Mouse (Mus musculus) limb, embryonic 15.5 days (tissue): Measurements from ENCODE around the gene Gls2. TPM values are rescaled to one million over a fixed set of nuclear protein-coding genes. Genes with fewer than 3 reads are reported as not detected.

Experiments
- ATAC-seq: fragments of 200-750 bp; cut with Nextera tagmentation; 2 replicates; pipeline ENCODE4 v1.8.0; 2017; ENCODE audit warnings: low read depth, moderate TSS enrichment; ENCODE audit not compliant: insufficient number of reproducible peaks, low FRiP score, low TSS enrichment
- H3K27ac ChIP-seq: fragments of 300-500 bp; sonication (generic); 2 replicates; pipeline ENCODE4 v1.5.1; 2015; ENCODE audit warnings: moderate library complexity, mild to moderate bottlenecking, inconsistent platforms
- H3K27me3 ChIP-seq: fragments of 300-500 bp; sonication (generic); 2 replicates; pipeline ENCODE4 v1.6.1; 2015; ENCODE audit warnings: inconsistent platforms
- H3K36me3 ChIP-seq: fragments of 300-500 bp; sonication (generic); 2 replicates; pipeline ENCODE4 v1.6.1; 2015; ENCODE audit warnings: inconsistent platforms
- H3K4me1 ChIP-seq: fragments of 300-500 bp; sonication (generic); 2 replicates; pipeline ENCODE4 v1.6.1; 2015; ENCODE audit warnings: inconsistent platforms
- H3K4me2 ChIP-seq: fragments of 300-500 bp; sonication (generic); 2 replicates; pipeline ENCODE4 v1.6.1; 2015; ENCODE audit warnings: mild to moderate bottlenecking, inconsistent platforms
- H3K4me3 ChIP-seq: fragments of 300-500 bp; sonication (generic); 2 replicates; pipeline ENCODE4 v1.5.1; 2015; ENCODE audit warnings: mild to moderate bottlenecking, inconsistent platforms
- H3K9ac ChIP-seq: fragments of 300-500 bp; sonication (generic); 2 replicates; pipeline ENCODE4 v1.6.1; 2015; ENCODE audit warnings: inconsistent platforms
- H3K9me3 ChIP-seq: fragments of 300-500 bp; sonication (generic); 2 replicates; pipeline ENCODE4 v1.6.1; 2016; ENCODE audit warnings: inconsistent platforms
- WGBS: fragments of 180-500 bp; shearing (Covaris S2); methylation state at CpG from one replicate; pipeline ENCODE4 v1.1.7; 2015; 5-methylcytosine and 5-hydroxymethylcytosine counted together
- polyA plus RNA-seq: library from polyadenylated mRNA; unstranded; fragments of >200 nt; fragmentation: Nextera tagmentation; extraction: Ambion mirVana; gene quantifications from 2 replicates; pipeline ENCODE4 v1.2.1, GENCODE M21; 2015

Gls2 gene
- polyA plus RNA-seq, 1 experiment from 2014 or later, result 1.8 TPM

GRCm38 (mm10) chr10:128221533-128222286 lies 27.5 kb downstream of the Gls2 start:
- Histone ChIP-seq H3K27me3 (no peaks in the 10 kb centered on the region), H3K27ac (no peak overlapping the region), H3K4me1 (peaks cover 14% of the 10 kb centered on the region; the same call in 1 of the 2 replicates), H3K4me3 (no peak overlapping the region), H3K36me3 (no peaks in the 10 kb centered on the region), H3K9ac (no peak overlapping the region), H3K9me3 (no peaks in the 10 kb centered on the region), H3K4me2 (no peak overlapping the region)
- ATAC-seq, result no peak
- WGBS, result 64% methylated on average over 16 of the region's 16 CpGs

GRCm38 (mm10) chr10:128225064-128225463 lies 30.8 kb downstream of the Gls2 start:
- WGBS, result 36% methylated on average over 5 of the region's 5 CpGs
- peak overlapping the region; percentile 57 for H3K27ac ChIP-seq
- no peaks in the 10 kb centered on the region for H3K27me3 ChIP-seq
- H3K9ac ChIP-seq, result no peak overlapping the region
- H3K4me2 ChIP-seq, result no peak overlapping the region
- H3K4me1 ChIP-seq, result peaks cover 14% of the 10 kb centered on the region; the same call in 1 of the 2 replicates
- no peak for ATAC-seq
- H3K4me3 ChIP-seq, result no peak overlapping the region
- no peaks in the 10 kb centered on the region for H3K9me3 ChIP-seq
- no peaks in the 10 kb centered on the region for H3K36me3 ChIP-seq

DNA sequence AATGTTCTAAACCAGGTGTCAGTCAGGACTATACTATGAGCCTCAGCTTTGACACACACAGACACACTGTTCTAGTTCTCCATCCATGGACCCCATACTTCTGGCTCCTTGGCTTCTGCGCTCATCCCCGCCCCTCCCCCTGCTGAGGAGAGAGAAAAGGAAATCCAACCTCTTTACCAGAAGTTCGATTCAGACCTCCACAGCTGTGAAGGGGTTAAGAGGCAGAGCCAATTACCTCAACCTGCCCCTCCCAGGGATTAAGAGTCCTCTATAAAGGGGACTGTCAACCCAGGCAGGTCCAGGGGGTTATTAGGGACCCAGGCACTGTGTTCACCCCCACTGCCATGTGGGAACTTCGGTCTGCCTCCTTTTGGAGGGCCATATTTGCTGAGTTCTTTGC lies 31.3 kb downstream of the Gls2 start, which contains the start of gene Mip:
TSS of gene Mip (plus strand) at position 301 of the 400 bp plus-strand sequence.
- Histone ChIP-seq H3K4me3 (no peak within 1 kb of the TSS), H3K9me3 (no peaks in the 10 kb centered on the region), H3K4me2 (no peak within 1 kb of the TSS), H3K36me3 (no peaks in the 10 kb centered on the region), H3K27ac (peak within 1 kb of the TSS; percentile 57), H3K9ac (no peak within 1 kb of the TSS), H3K27me3 (no peaks in the 10 kb centered on the region), H3K4me1 (peaks cover 15% of the 10 kb centered on the region; the same call in 1 of the 2 replicates)
- ATAC-seq, result no peak
- 50% methylated on average over 4 of the region's 4 CpGs for WGBS

- Histone ChIP-seq H3K4me2 (no peak overlapping the region), H3K27ac (no peak overlapping the region), H3K9ac (no peak overlapping the region), H3K36me3 (no peaks in the 10 kb centered on the region), H3K4me1 (peaks cover 22% of the 10 kb centered on the region), H3K4me3 (no peak overlapping the region), H3K27me3 (no peaks in the 10 kb centered on the region), H3K9me3 (no peaks in the 10 kb centered on the region)
- ATAC-seq, result no peak
- WGBS, result 61% methylated on average over 9 of the region's 9 CpGs
Observed at GRCm38 (mm10) chr10:128227592-128227991, 33.3 kb downstream of the Gls2 start.

- H3K27me3 ChIP-seq, result no peaks in the 10 kb centered on the region
Observed at GRCm38 (mm10) chr10:128228009-128228408, 33.8 kb downstream of the Gls2 start.

DNA sequence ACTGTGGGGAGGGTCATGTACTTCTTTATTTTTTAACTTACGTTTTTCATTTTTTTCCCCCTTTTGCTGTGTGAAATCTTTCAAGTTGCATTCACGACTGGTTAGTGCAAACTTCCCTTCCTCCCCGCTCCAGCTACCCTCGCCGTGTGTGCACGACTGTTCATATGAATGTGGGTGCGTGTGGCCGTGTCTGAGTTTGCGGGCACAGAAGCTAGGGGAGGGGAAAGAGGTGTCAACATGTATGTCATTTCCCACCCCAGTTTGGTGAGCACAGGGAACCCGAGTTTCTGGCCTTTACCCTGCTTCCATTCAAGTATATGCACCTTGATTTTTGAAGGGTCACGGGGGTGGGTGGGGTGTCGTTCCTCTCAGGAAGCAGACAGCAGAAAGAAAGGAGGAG lies 36.3 kb downstream of the Gls2 start:
- Histone ChIP-seq H3K4me3 (peak overlapping the region; percentile 82; the same call in 1 of the 2 replicates), H3K27me3 (no peaks in the 10 kb centered on the region), H3K27ac (peak overlapping the region; percentile 94), H3K9me3 (no peaks in the 10 kb centered on the region), H3K4me2 (no peak overlapping the region; the same call in 1 of the 2 replicates), H3K9ac (no peak overlapping the region), H3K4me1 (peaks cover 16% of the 10 kb centered on the region), H3K36me3 (0 out of 2 replicates have a peak, but pooled peaks cover 4% of the 10 kb centered on the region)
- no peak for ATAC-seq
- 57% methylated on average over 12 of the region's 12 CpGs for WGBS

More at GRCm38 (mm10) chr10:128228009-128228408, 33.8 kb downstream of the Gls2 start:
- H3K9ac ChIP-seq, result no peak overlapping the region
- no peak for ATAC-seq
- no peak overlapping the region for H3K27ac ChIP-seq
- H3K9me3 ChIP-seq, result no peaks in the 10 kb centered on the region
- no peak overlapping the region for H3K4me2 ChIP-seq
- 88% methylated on average over 8 of the region's 8 CpGs for WGBS
- H3K4me3 ChIP-seq, result no peak overlapping the region
- no peaks in the 10 kb centered on the region for H3K36me3 ChIP-seq
- peaks cover 26% of the 10 kb centered on the region for H3K4me1 ChIP-seq

DNA sequence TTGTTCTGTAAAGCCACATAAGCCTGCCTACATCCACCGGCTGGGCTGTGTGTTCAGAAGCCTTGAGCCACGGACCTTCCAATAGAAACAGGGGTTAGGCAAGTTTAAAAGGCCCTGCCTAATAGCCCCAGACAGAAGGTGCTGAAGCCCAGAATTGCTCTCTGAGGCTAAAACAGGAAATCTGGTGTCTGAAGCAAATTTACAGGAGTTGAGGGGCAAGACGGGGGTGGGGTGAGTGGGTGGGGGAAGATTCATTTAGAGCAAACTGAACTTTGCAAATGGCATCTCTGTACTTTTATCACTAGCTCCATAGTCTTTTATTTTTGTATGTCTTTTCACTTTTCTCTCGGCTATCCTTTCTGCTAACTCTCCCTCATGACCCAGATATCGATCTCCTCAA lies 36.9 kb downstream of the Gls2 start:
- peaks cover 13% of the 10 kb centered on the region for H3K4me1 ChIP-seq
- 0 out of 2 replicates have a peak, but pooled peaks cover 6% of the 10 kb centered on the region for H3K36me3 ChIP-seq
- peak overlapping the region; percentile 94 for H3K27ac ChIP-seq
- H3K4me3 ChIP-seq, result peak overlapping the region; percentile 82
- no peaks in the 10 kb centered on the region for H3K9me3 ChIP-seq
- H3K9ac ChIP-seq, result peak overlapping the region; percentile 63; the same call in 1 of the 2 replicates
- 8% methylated on average over 5 of the region's 5 CpGs for WGBS
- no peaks in the 10 kb centered on the region for H3K27me3 ChIP-seq
- H3K4me2 ChIP-seq, result peak overlapping the region; percentile 65
- ATAC-seq, result no peak

DNA sequence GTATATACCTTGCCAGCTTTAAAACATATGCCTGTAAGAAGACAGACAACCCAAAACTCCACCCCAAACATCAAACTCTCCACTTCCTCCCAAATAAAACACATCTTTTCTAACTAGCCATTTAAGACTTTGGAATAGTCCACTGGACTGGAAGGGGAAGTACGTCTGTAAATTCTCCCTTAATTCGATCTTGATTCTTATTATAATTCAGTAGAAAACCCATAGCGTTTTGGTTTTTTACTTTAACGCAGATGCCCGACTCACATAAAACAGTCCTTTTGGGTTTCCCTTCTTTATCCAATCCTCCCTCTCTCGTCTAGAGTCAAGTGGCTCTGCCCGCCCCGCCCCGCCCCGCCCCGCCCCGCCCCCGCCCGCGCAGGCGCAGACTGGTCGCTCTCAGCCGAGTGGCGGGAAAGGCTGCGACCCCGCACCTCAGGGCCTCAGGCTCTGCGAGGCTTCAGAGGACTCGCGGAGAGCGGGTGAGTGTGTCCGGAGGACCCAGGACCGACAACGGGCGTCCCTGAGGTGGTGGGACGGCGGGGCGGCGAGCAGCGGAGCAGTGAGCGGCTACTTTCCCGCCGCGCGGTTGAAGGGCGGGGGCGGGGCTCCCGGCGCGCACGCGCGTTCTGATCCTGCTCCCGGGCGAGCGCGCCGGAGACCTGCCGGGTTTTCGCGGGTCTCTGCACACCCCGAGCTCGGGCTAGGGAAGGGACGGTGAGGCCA lies 37.6 kb downstream of the Gls2 start, which contains the start of gene Timeless:
TSS of gene Timeless (plus strand) at position 369 of the 723 bp plus-strand sequence.
- peak within 1 kb of the TSS; percentile 94 for H3K27ac ChIP-seq
- peak within 1 kb of the TSS; percentile 82 for H3K4me3 ChIP-seq
- H3K9me3 ChIP-seq, result no peaks in the 10 kb centered on the region
- 0 out of 2 replicates have a peak, but pooled peaks cover 6% of the 10 kb centered on the region for H3K36me3 ChIP-seq
- H3K27me3 ChIP-seq, result no peaks in the 10 kb centered on the region
- under 1% methylated on average over 53 of the region's 58 CpGs for WGBS
- peak within 1 kb of the TSS; percentile 63 for H3K9ac ChIP-seq
- peaks cover 13% of the 10 kb centered on the region for H3K4me1 ChIP-seq
- ATAC-seq, result peak; percentile 84
- peak within 1 kb of the TSS; percentile 65 for H3K4me2 ChIP-seq

DNA sequence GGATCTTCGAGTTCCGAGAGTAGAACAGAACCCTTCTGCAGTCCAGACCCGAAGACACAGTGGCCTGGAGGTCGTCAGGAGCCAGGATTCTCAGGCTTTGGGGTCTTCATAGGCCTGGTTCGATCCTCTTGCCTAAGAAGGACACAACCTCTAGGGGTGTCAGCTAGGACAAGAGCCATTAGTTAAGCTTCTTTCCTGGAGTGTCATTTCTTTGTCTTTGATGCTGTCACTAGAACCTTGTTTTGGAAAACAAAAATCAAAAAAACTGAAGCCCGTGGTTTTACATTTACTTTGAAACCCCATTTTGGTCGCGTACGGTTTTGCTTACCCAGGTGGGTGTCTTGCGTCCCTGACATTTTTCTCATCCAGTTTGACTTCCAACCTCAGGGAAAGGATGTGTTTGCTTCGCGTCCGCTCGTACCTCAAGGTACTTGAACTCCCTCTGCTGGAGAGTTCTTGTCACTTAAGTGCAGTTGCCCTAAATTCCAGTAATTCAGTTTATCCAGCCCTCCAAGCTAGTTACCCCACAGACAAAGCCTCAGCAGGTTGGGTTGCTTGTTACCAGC lies 38.2 kb downstream of the Gls2 start:
- H3K9me3 ChIP-seq, result no peaks in the 10 kb centered on the region
- H3K27me3 ChIP-seq, result no peaks in the 10 kb centered on the region
- peaks cover 13% of the 10 kb centered on the region for H3K4me1 ChIP-seq
- H3K36me3 ChIP-seq, result 0 out of 2 replicates have a peak, but pooled peaks cover 6% of the 10 kb centered on the region
- H3K27ac ChIP-seq, result peak overlapping the region; percentile 94
- H3K4me2 ChIP-seq, result peak overlapping the region; percentile 65
- no peak; the same call in 1 of the 2 replicates for ATAC-seq
- peak overlapping the region; percentile 63 for H3K9ac ChIP-seq
- under 1% methylated on average over 14 of the region's 14 CpGs for WGBS
- H3K4me3 ChIP-seq, result peak overlapping the region; percentile 82

- H3K4me2 ChIP-seq, result no peak overlapping the region
- peaks cover 24% of the 10 kb centered on the region for H3K36me3 ChIP-seq
- peaks cover 9% of the 10 kb centered on the region for H3K4me1 ChIP-seq
- H3K27ac ChIP-seq, result peak overlapping the region; percentile 57; the same call in 1 of the 2 replicates
- no peak overlapping the region for H3K9ac ChIP-seq
- 39% methylated on average over 4 of the region's 4 CpGs for WGBS
- H3K4me3 ChIP-seq, result no peak overlapping the region
- no peaks in the 10 kb centered on the region for H3K9me3 ChIP-seq
- no peaks in the 10 kb centered on the region for H3K27me3 ChIP-seq
- ATAC-seq, result no peak
Observed at GRCm38 (mm10) chr10:128236321-128236720, 42.1 kb downstream of the Gls2 start.

DNA sequence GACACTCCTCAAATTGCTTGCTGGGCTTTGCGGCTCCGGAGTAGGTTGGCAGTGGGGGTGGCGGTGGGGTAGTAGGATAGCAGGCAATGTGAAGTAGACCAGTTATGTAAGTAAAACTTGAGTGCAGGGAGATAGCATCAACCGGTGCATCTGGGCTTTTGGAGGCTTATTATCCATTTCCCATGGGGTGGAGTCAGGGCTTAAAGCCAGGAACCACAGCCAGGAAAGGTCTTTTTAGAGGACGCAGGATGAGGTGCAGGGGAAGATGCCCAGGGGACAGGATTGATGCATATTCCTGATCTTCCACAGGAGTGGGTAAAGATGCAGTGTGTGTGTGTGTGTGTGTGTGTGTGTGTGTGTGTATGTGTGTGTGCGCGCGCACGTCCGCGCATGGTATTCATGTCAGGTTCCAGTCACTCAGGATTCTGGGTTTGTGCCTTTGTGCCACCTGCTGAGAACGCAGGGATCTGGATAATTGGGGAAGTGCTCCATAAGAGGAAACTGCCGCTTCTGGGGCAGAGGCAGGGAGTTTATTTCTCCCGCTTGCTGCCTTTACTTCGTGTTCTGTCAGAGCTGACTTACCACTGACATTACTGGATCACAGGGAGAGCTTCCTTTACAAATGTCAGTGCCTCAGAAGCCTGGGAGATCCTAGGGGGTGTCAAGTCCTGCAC lies 43.7 kb downstream of the Gls2 start:
- no peak overlapping the region for H3K4me2 ChIP-seq
- H3K9me3 ChIP-seq, result no peaks in the 10 kb centered on the region
- no peak for ATAC-seq
- H3K27me3 ChIP-seq, result no peaks in the 10 kb centered on the region
- H3K36me3 ChIP-seq, result peaks cover 38% of the 10 kb centered on the region
- peaks cover 6% of the 10 kb centered on the region for H3K4me1 ChIP-seq
- 67% methylated on average over 15 of the region's 15 CpGs for WGBS
- no peak overlapping the region for H3K27ac ChIP-seq
- H3K4me3 ChIP-seq, result no peak overlapping the region
- no peak overlapping the region for H3K9ac ChIP-seq
